Mouse (Mus musculus) megakaryocyte, embryonic 14.5 days (primary cell): Measurements from ENCODE around the gene Nos1ap. TPM values are rescaled to one million over a fixed set of nuclear protein-coding genes. Genes with fewer than 3 reads are reported as not detected.

Experiments used
- H3K27me3 ChIP-seq: replicated peaks from 2 replicates; pipeline ENCODE3; 2012; ENCODE audit warnings: inconsistent platforms
- H3K36me3 ChIP-seq: replicated peaks from 2 replicates; pipeline ENCODE3; 2012; ENCODE audit warnings: low read length, inconsistent platforms, mixed read lengths
- H3K4me1 ChIP-seq: 2 replicates; pipeline ENCODE4 v1.6.1; 2012; ENCODE audit warnings: inconsistent platforms
- H3K4me3 ChIP-seq: replicated peaks from 2 replicates; pipeline ENCODE3; 2012; ENCODE audit warnings: moderate library complexity, mild to moderate bottlenecking, inconsistent platforms
- H3K9me3 ChIP-seq: 2 replicates; pipeline ENCODE4 v1.6.1; 2012; ENCODE audit warnings: inconsistent platforms
- FLI1 ChIP-seq: IDR thresholded peaks from 2 replicates; pipeline ENCODE4 v1.6.1; 2012; ENCODE audit warnings: low read length, inconsistent platforms, mixed read lengths
- GATA1 ChIP-seq: IDR thresholded peaks from 3 replicates; pipeline ENCODE4 v1.6.1; 2012; ENCODE audit warnings: mixed read lengths, low read length, inconsistent platforms, borderline replicate concordance
- polyA plus RNA-seq: library from polyadenylated mRNA; stranded (reverse); fragments of >175 nt; gene quantifications from 2 replicates; pipeline ENCODE4 v1.2.3, GENCODE M21; 2012; ENCODE audit warnings: low replicate concordance; ENCODE audit not compliant: insufficient read depth

The Nos1ap gene
- polyA plus RNA-seq, 1 experiment, result 9.9 TPM

- Histone ChIP-seq H3K4me1 (peaks cover 24% of the 10 kb centered on the region), H3K4me3 (peak overlapping the region; percentile 2), H3K36me3 (peaks cover 28% of the 10 kb centered on the region), H3K27me3 (no peaks in the 10 kb centered on the region), H3K9me3 (peaks cover 27% of the 10 kb centered on the region)
- TF ChIP-seq FLI1 (no peak), GATA1 (no peak)
Observed at GRCm38 (mm10) chr1:170455910-170456700, 133.6 kb downstream of the Nos1ap start.

GRCm38 (mm10) chr1:170455387-170455786 lies 134.3 kb downstream of the Nos1ap start:
- Histone ChIP-seq H3K4me3 (no peak overlapping the region), H3K4me1 (peaks cover 17% of the 10 kb centered on the region)
- TF ChIP-seq FLI1 (no peak), GATA1 (no peak)

GRCm38 (mm10) chr1:170453455-170453854 lies 136.2 kb downstream of the Nos1ap start:
- Histone ChIP-seq H3K4me3 (no peak overlapping the region), H3K27me3 (no peaks in the 10 kb centered on the region), H3K4me1 (peaks cover 29% of the 10 kb centered on the region), H3K36me3 (peaks cover 28% of the 10 kb centered on the region), H3K9me3 (peaks cover 27% of the 10 kb centered on the region)
- TF ChIP-seq GATA1 (no peak), FLI1 (no peak)

More at GRCm38 (mm10) chr1:170455387-170455786, 134.3 kb downstream of the Nos1ap start:
- Histone ChIP-seq H3K27me3 (no peaks in the 10 kb centered on the region), H3K36me3 (peaks cover 28% of the 10 kb centered on the region), H3K9me3 (peaks cover 27% of the 10 kb centered on the region)

- peaks cover 4% of the 10 kb centered on the region for H3K9me3 ChIP-seq
- H3K36me3 ChIP-seq, result peaks cover 3% of the 10 kb centered on the region
- no peak overlapping the region for H3K4me3 ChIP-seq
- H3K27me3 ChIP-seq, result no peaks in the 10 kb centered on the region
- H3K4me1 ChIP-seq, result peaks cover 24% of the 10 kb centered on the region
- TF ChIP-seq FLI1, result no peak
- TF ChIP-seq GATA1, result no peak
Observed at GRCm38 (mm10) chr1:170448244-170448643, 141.4 kb downstream of the Nos1ap start.

- H3K9me3 ChIP-seq, result peaks cover 4% of the 10 kb centered on the region
- peaks cover 28% of the 10 kb centered on the region for H3K4me1 ChIP-seq
- no peak overlapping the region for H3K4me3 ChIP-seq
- peaks cover 8% of the 10 kb centered on the region for H3K36me3 ChIP-seq
- TF ChIP-seq FLI1 (no peak), GATA1 (no peak)
- H3K27me3 ChIP-seq, result no peaks in the 10 kb centered on the region
Observed at GRCm38 (mm10) chr1:170445458-170445857, 144.2 kb downstream of the Nos1ap start.

GRCm38 (mm10) chr1:170440367-170440766 lies 149.3 kb downstream of the Nos1ap start:
- peaks cover 4% of the 10 kb centered on the region for H3K9me3 ChIP-seq
- TF ChIP-seq FLI1 (no peak), GATA1 (no peak)
- H3K27me3 ChIP-seq, result no peaks in the 10 kb centered on the region
- no peak overlapping the region for H3K4me3 ChIP-seq
- peaks cover 25% of the 10 kb centered on the region for H3K4me1 ChIP-seq
- H3K36me3 ChIP-seq, result peaks cover 14% of the 10 kb centered on the region

GRCm38 (mm10) chr1:170438471-170439151 lies 151.1 kb downstream of the Nos1ap start:
- Histone ChIP-seq H3K27me3 (no peaks in the 10 kb centered on the region), H3K4me3 (no peak overlapping the region), H3K4me1 (peaks cover 41% of the 10 kb centered on the region), H3K36me3 (peaks cover 11% of the 10 kb centered on the region), H3K9me3 (no peaks in the 10 kb centered on the region)
- TF ChIP-seq FLI1, result no peak
- TF ChIP-seq GATA1, result no peak

- H3K9me3 ChIP-seq, result no peaks in the 10 kb centered on the region
- peaks cover 5% of the 10 kb centered on the region for H3K27me3 ChIP-seq
- peaks cover 3% of the 10 kb centered on the region for H3K36me3 ChIP-seq
- no peak overlapping the region for H3K4me3 ChIP-seq
- H3K4me1 ChIP-seq, result peaks cover 56% of the 10 kb centered on the region
- TF ChIP-seq GATA1 (no peak), FLI1 (no peak)
Observed at GRCm38 (mm10) chr1:170434146-170434545, 155.5 kb downstream of the Nos1ap start.

- no peak overlapping the region for H3K4me3 ChIP-seq
- no peaks in the 10 kb centered on the region for H3K9me3 ChIP-seq
- TF ChIP-seq FLI1, result no peak
- TF ChIP-seq GATA1, result no peak
- H3K4me1 ChIP-seq, result peaks cover 56% of the 10 kb centered on the region
- peaks cover 5% of the 10 kb centered on the region for H3K27me3 ChIP-seq
- H3K36me3 ChIP-seq, result peaks cover 3% of the 10 kb centered on the region
Observed at GRCm38 (mm10) chr1:170433661-170434060, 156.0 kb downstream of the Nos1ap start.

- H3K4me1 ChIP-seq, result peaks cover 61% of the 10 kb centered on the region
- H3K4me3 ChIP-seq, result no peak overlapping the region
- peaks cover 3% of the 10 kb centered on the region for H3K36me3 ChIP-seq
- H3K9me3 ChIP-seq, result no peaks in the 10 kb centered on the region
- H3K27me3 ChIP-seq, result peaks cover 5% of the 10 kb centered on the region
- TF ChIP-seq FLI1, result no peak
- TF ChIP-seq GATA1, result no peak
Observed at GRCm38 (mm10) chr1:170432288-170432687, 157.4 kb downstream of the Nos1ap start.
